Mouse (Mus musculus) right cerebral cortex, postnatal 10 days (tissue): Measurements from ENCODE around the gene Daam2.

Source experiments
- DNase-seq, 2 experiments: peaks; one replicate each; pipeline ENCODE4 v3.0.0; 2021; ENCODE audit warnings: low spot score in 2 of 2

Gene Daam2

GRCm38 (mm10) chr17:49563830-49564470 is at the start of gene Daam2:
TSS of gene Daam2 (minus strand) at chr17:49564343.
- DNase-seq = peak; percentile 63 to 70

GRCm38 (mm10) chr17:49610296-49610695 is 46.2 kb upstream of the Daam2 start:
- no peak for DNase-seq

- DNase-seq = no peak
Measured at GRCm38 (mm10) chr17:49607351-49608027, 43.3 kb upstream of the Daam2 start.

- DNase-seq = no peak
Measured at GRCm38 (mm10) chr17:49605397-49605796, 41.3 kb upstream of the Daam2 start.

GRCm38 (mm10) chr17:49590051-49590450 is 25.9 kb upstream of the Daam2 start:
- no peak for DNase-seq

GRCm38 (mm10) chr17:49582471-49582870 is 18.3 kb upstream of the Daam2 start:
- no peak for DNase-seq

GRCm38 (mm10) chr17:49577321-49577720 is 13.2 kb upstream of the Daam2 start:
- no peak for DNase-seq

GRCm38 (mm10) chr17:49568717-49569116 is 4.6 kb upstream of the Daam2 start:
- DNase-seq = no peak

- DNase-seq = no peak
Measured at GRCm38 (mm10) chr17:49564489-49564888, 346 bp upstream of the Daam2 start.

- no peak for DNase-seq
Measured at GRCm38 (mm10) chr17:49563416-49563780, 745 bp downstream of the Daam2 start.

GRCm38 (mm10) chr17:49562701-49563415 is 1.3 kb downstream of the Daam2 start:
- no peak for DNase-seq

- no peak for DNase-seq
Measured at GRCm38 (mm10) chr17:49561985-49562384, 2.2 kb downstream of the Daam2 start.

- no peak for DNase-seq
Measured at GRCm38 (mm10) chr17:49559786-49560289, 4.3 kb downstream of the Daam2 start.

GRCm38 (mm10) chr17:49556169-49556568 is 8.0 kb downstream of the Daam2 start:
- DNase-seq = no peak

GRCm38 (mm10) chr17:49551991-49552390 is 12.2 kb downstream of the Daam2 start:
- DNase-seq = peak in 1 of 2 experiments; percentile 32

- no peak for DNase-seq
Measured at GRCm38 (mm10) chr17:49551465-49551864, 12.7 kb downstream of the Daam2 start.

GRCm38 (mm10) chr17:49545997-49546396 is 18.1 kb downstream of the Daam2 start:
- peak; percentile 51 to 53 for DNase-seq

GRCm38 (mm10) chr17:49545424-49545823 is 18.7 kb downstream of the Daam2 start:
- DNase-seq = no peak

- DNase-seq = no peak
Measured at GRCm38 (mm10) chr17:49544561-49544960, 19.6 kb downstream of the Daam2 start.

- no peak for DNase-seq
Measured at GRCm38 (mm10) chr17:49540706-49541105, 23.4 kb downstream of the Daam2 start.

GRCm38 (mm10) chr17:49539204-49539603 is 24.9 kb downstream of the Daam2 start:
- peak; percentile 79 to 91 for DNase-seq

- DNase-seq = no peak
Measured at GRCm38 (mm10) chr17:49535580-49535979, 28.6 kb downstream of the Daam2 start.
